1 mouse cellular context compared by ENCODE assay signal in genomic region chr11:120549168-120549945, GRCm38 (mm10).
TF ChIP-seq lines count a peak whose summit lies in the region.

Gene Mcrip1 (minus strand): TSS chr11:120549727.

TF ChIP-seq in MEL, 35 proteins besides CTCF, POLR2A, EP300 and RAD21 (continued from another document):
- no peak for TF ChIP-seq MYB (IDR thresholded peaks at IDR 0.05; ENCODE audit: low read depth, low read length)
- TF ChIP-seq MYC (IDR thresholded peaks at IDR 0.05; ENCODE audit: low read depth, low read length): peak; percentile 71; the same call in 1 of the 2 replicates
- TF ChIP-seq POLR2AphosphoS5 (IDR thresholded peaks at IDR 0.05; ENCODE audit: borderline replicate concordance, low read depth, low read length): no peak
- TF ChIP-seq SMC3 (IDR thresholded peaks at IDR 0.05; ENCODE audit: low read depth, low read length): no peak
- TF ChIP-seq NELFE (IDR thresholded peaks at IDR 0.05; ENCODE audit: low read depth, low read length): peak; percentile 91
- no peak for TF ChIP-seq CHD2 (IDR thresholded peaks at IDR 0.05; ENCODE audit: low read length)
- TF ChIP-seq ELF1 (IDR thresholded peaks at IDR 0.05; ENCODE audit: low read depth, low read length): peak; percentile 78
- TF ChIP-seq MEF2A (IDR thresholded peaks at IDR 0.05; ENCODE audit: extremely low read depth, insufficient replicate concordance, low read depth, low read length, poor library complexity, severe bottlenecking): no peak
- TF ChIP-seq BHLHE40 (IDR thresholded peaks at IDR 0.05; ENCODE audit: borderline replicate concordance, low read depth, low read length): no peak
